Mouse (Mus musculus) gastrocnemius, adult 8-10 months (tissue): ENCODE results near the gene Pcsk2. TPM values are rescaled to one million over a fixed set of nuclear protein-coding genes. Genes with fewer than 3 reads are reported as not detected.

Experiments used
- DNase-seq, 2 experiments: peaks; one replicate each; pipeline ENCODE4 v3.0.0; 2022; ENCODE audit warnings: low spot score in 2 of 2
- total RNA-seq, 4 experiments: library from RNA; stranded (reverse); gene quantifications; 2 replicates each; pipeline ENCODE4 v1.2.4; 2022

The Pcsk2 gene
- total RNA-seq, 4 experiments from 2014 or later, result 0.05 to 0.07 TPM; not detected in 2

- peak; percentile 49 to 66 for DNase-seq
These were observed 291.3 kb downstream of the Pcsk2 start for GRCm38 (mm10) chr2:143837291-143837701.

- DNase-seq, result no peak
These were observed 292.7 kb downstream of the Pcsk2 start for GRCm38 (mm10) chr2:143838698-143839097.

- DNase-seq, result no peak
These were observed 293.5 kb downstream of the Pcsk2 start for GRCm38 (mm10) chr2:143839458-143839857.

- no peak for DNase-seq
These were observed 294.9 kb downstream of the Pcsk2 start for GRCm38 (mm10) chr2:143840895-143841294.

GRCm38 (mm10) chr2:143841536-143841935, 295.6 kb downstream of the Pcsk2 start:
- no peak for DNase-seq

- no peak for DNase-seq
These were observed 298.8 kb downstream of the Pcsk2 start for GRCm38 (mm10) chr2:143844779-143845178.

- peak; percentile 12 to 31 for DNase-seq
These were observed 300.8 kb downstream of the Pcsk2 start for GRCm38 (mm10) chr2:143846799-143847198.

GRCm38 (mm10) chr2:143847291-143847690, 301.3 kb downstream of the Pcsk2 start:
- DNase-seq, result no peak

- DNase-seq, result no peak
These were observed 305.6 kb downstream of the Pcsk2 start for GRCm38 (mm10) chr2:143851354-143852221.

- no peak for DNase-seq
These were observed 306.6 kb downstream of the Pcsk2 start for GRCm38 (mm10) chr2:143852295-143853275.

GRCm38 (mm10) chr2:143853447-143853846, 307.5 kb downstream of the Pcsk2 start:
- no peak for DNase-seq

- no peak for DNase-seq
These were observed 313.2 kb downstream of the Pcsk2 start for GRCm38 (mm10) chr2:143859166-143859565.

- DNase-seq, result peak; percentile 18 to 49
These were observed 316.7 kb downstream of the Pcsk2 start, which contains the start of gene Bfsp1 for GRCm38 (mm10) chr2:143862484-143863231. TSS of gene Bfsp1 (minus strand) at chr2:143863173.

- no peak for DNase-seq
These were observed 318.6 kb downstream of the Pcsk2 start for GRCm38 (mm10) chr2:143864600-143864999.
